In genomic region chr2:70456205-70456604, GRCm38 (mm10) we compare ENCODE assay signal across 9 mouse cellular contexts. TPM values are rescaled to one million over a fixed set of nuclear protein-coding genes. Genes with fewer than 3 reads are reported as not detected.
DNase-seq lines count a peak whose midpoint lies in the region; ATAC-seq lines count a peak whose summit lies in the region.
"Had no signal": no experiment of that assay in that cellular context is flagged by ENCODE, and none has a peak within 500 bp of the region (broad histone marks: within the 10 kb centered on the region; RNA-seq: fewer than 3 reads in every experiment).

No protein-coding gene starts in this region.

- no peaks in the 10 kb centered on the region for H3K9me3 ChIP-seq in liver, embryonic 11.5 days (ENCODE audit: control insufficient read depth, low read length)
- H3K9me3 ChIP-seq in forebrain, embryonic 13.5 days (replicated peaks), result no peaks in the 10 kb centered on the region
- H3K9me3 ChIP-seq in limb, embryonic 15.5 days, result no peaks in the 10 kb centered on the region
- no peaks in the 10 kb centered on the region for H3K9me3 ChIP-seq in stomach, embryonic 14.5 days (ENCODE audit: control insufficient read depth, low read depth, low read length)

- DNase-seq in liver, embryonic 11.5 days (ENCODE audit: low spot score), result no peak
- DNase-seq in liver, result no peak
- DNase-seq in adrenal gland, postnatal 25 days, result no peak
- no peak for DNase-seq in layer of hippocampus, adult 9-11 months
- DNase-seq in spleen, postnatal 10 days (ENCODE audit: low spot score in 2 of 2), result no peak
- DNase-seq: layer of hippocampus, postnatal 36 days had no signal

- no peaks in the 10 kb centered on the region for H3K4me1 ChIP-seq in liver, embryonic 11.5 days (replicated peaks; ENCODE audit: control insufficient read depth, insufficient read depth, low read length)
- no peaks in the 10 kb centered on the region; the same call in 1 of the 2 replicates for H3K4me1 ChIP-seq in forebrain, embryonic 13.5 days
- no peaks in the 10 kb centered on the region for H3K4me1 ChIP-seq in limb, embryonic 15.5 days
- H3K4me1 ChIP-seq in stomach, embryonic 14.5 days (ENCODE audit: control insufficient read depth, insufficient read depth, low read length), result no peaks in the 10 kb centered on the region

- peaks cover 7% of the 10 kb centered on the region for H3K27me3 ChIP-seq in liver, embryonic 11.5 days (replicated peaks; ENCODE audit: control insufficient read depth, insufficient read depth, low read length)
- peaks cover 20% of the 10 kb centered on the region for H3K27me3 ChIP-seq in forebrain, embryonic 13.5 days
- H3K27me3 ChIP-seq in limb, embryonic 15.5 days, result no peaks in the 10 kb centered on the region
- H3K27me3 ChIP-seq in stomach, embryonic 14.5 days (ENCODE audit: control insufficient read depth, insufficient read depth, low read length), result no peaks in the 10 kb centered on the region

- no peak overlapping the region for H3K9ac ChIP-seq in liver, embryonic 11.5 days (ENCODE audit: low read depth, low read length)
- H3K9ac ChIP-seq in forebrain, embryonic 13.5 days, result peak overlapping the region; percentile 16; the same call in 1 of the 2 replicates
- H3K9ac ChIP-seq in limb, embryonic 15.5 days, result no peak overlapping the region
- no peak overlapping the region for H3K9ac ChIP-seq in stomach, embryonic 14.5 days (replicated peaks; ENCODE audit: low read depth, low read length)

- 10% methylated on average over 12 of the region's 12 CpGs for WGBS in liver, embryonic 11.5 days
- 8% methylated on average over 12 of the region's 12 CpGs for WGBS in forebrain, embryonic 13.5 days
- WGBS in limb, embryonic 15.5 days, result 7% methylated on average over 12 of the region's 12 CpGs
- 12% methylated on average over 12 of the region's 12 CpGs for WGBS in stomach, embryonic 14.5 days

- H3K4me3 ChIP-seq in liver, embryonic 11.5 days (ENCODE audit: low read depth, low read length), result peak overlapping the region; percentile 17; the same call in 1 of the 2 replicates
- H3K4me3 ChIP-seq in forebrain, embryonic 13.5 days, result peak overlapping the region; percentile 26
- peak overlapping the region; percentile 19; the same call in 1 of the 2 replicates for H3K4me3 ChIP-seq in limb, embryonic 15.5 days
- H3K4me3 ChIP-seq in stomach, embryonic 14.5 days (ENCODE audit: low read depth, low read length), result peak overlapping the region; percentile 19; the same call in 1 of the 2 replicates

- no peak overlapping the region for H3K27ac ChIP-seq in liver, embryonic 11.5 days (ENCODE audit: low read depth, low read length)
- no peak overlapping the region for H3K27ac ChIP-seq in forebrain, embryonic 13.5 days
- H3K27ac ChIP-seq in limb, embryonic 15.5 days, result no peak overlapping the region
- H3K27ac ChIP-seq in stomach, embryonic 14.5 days (ENCODE audit: low read length), result no peak overlapping the region

- peak overlapping the region; percentile 37 for H3K4me2 ChIP-seq in liver, embryonic 11.5 days
- peak overlapping the region; percentile 47 for H3K4me2 ChIP-seq in forebrain, embryonic 13.5 days
- H3K4me2 ChIP-seq in limb, embryonic 15.5 days, result peak overlapping the region; percentile 30; the same call in 1 of the 2 replicates
- peak overlapping the region; percentile 42 for H3K4me2 ChIP-seq in stomach, embryonic 14.5 days (replicated peaks; ENCODE audit: low read depth, low read length)

- no peak for ATAC-seq in liver, embryonic 11.5 days (replicated peaks; ENCODE audit: low FRiP score)
- peak; percentile 27; the same call in 1 of the 2 replicates for ATAC-seq in forebrain, embryonic 13.5 days
- ATAC-seq in limb, embryonic 15.5 days (ENCODE audit: insufficient number of reproducible peaks, low FRiP score, low TSS enrichment, low read depth), result no peak
- no peak for ATAC-seq in stomach, embryonic 14.5 days (ENCODE audit: insufficient number of reproducible peaks, insufficient read depth, low FRiP score, low read depth)

- no peaks in the 10 kb centered on the region for H3K36me3 ChIP-seq in liver, embryonic 11.5 days (ENCODE audit: control insufficient read depth, insufficient read depth, low read length)
- H3K36me3 ChIP-seq in forebrain, embryonic 13.5 days (ENCODE audit: poor library complexity, severe bottlenecking), result no peaks in the 10 kb centered on the region
- no peaks in the 10 kb centered on the region for H3K36me3 ChIP-seq in limb, embryonic 15.5 days
- H3K36me3 ChIP-seq in stomach, embryonic 14.5 days (ENCODE audit: control insufficient read depth, insufficient read depth, low read length), result no peaks in the 10 kb centered on the region

RNA-seq across cellular contexts. Expression of gene Sp5, which starts 18.5 kb away (rescaled TPM):
- polyA plus RNA-seq in liver, embryonic 11.5 days (2014; fragmentation: Nextera tagmentation; extraction: Ambion mirVana), result 1.1 TPM in 2 replicates
- 3.6 and 5.6 TPM in 2 replicates for polyA plus RNA-seq in forebrain, embryonic 13.5 days (2015; fragmentation: Nextera tagmentation; extraction: Ambion mirVana)
- polyA plus RNA-seq in limb, embryonic 15.5 days (2015; fragmentation: Nextera tagmentation; extraction: Ambion mirVana), result 4.4 and 5.5 TPM in 2 replicates
- polyA plus RNA-seq in stomach, embryonic 14.5 days (2014; fragmentation: Nextera tagmentation; extraction: Ambion mirVana), result 3.1 and 4.9 TPM in 2 replicates
- total RNA-seq in adrenal gland, postnatal 25 days (2021), result 2.2 and 2.5 TPM in 2 replicates

RNA-seq across cellular contexts. Expression of gene Erich2, which starts 52.4 kb away (rescaled TPM):
- not detected in 2 replicates for polyA plus RNA-seq in liver, embryonic 11.5 days (2014; fragmentation: Nextera tagmentation; extraction: Ambion mirVana)
- 2.2 and 2.8 TPM in 2 replicates for polyA plus RNA-seq in forebrain, embryonic 13.5 days (2015; fragmentation: Nextera tagmentation; extraction: Ambion mirVana)
- polyA plus RNA-seq in limb, embryonic 15.5 days (2015; fragmentation: Nextera tagmentation; extraction: Ambion mirVana), result 2.2 and 2.7 TPM in 2 replicates
- 4.0 and 5.4 TPM in 2 replicates for polyA plus RNA-seq in stomach, embryonic 14.5 days (2014; fragmentation: Nextera tagmentation; extraction: Ambion mirVana)
- total RNA-seq in adrenal gland, postnatal 25 days (2021), result 1.6 TPM in 1 of 2 replicates, not detected in the other
